Mouse (Mus musculus) spleen, adult 2 months (tissue): ENCODE data around the gene 5730596B20Rik. TPM values are rescaled to one million over a fixed set of nuclear protein-coding genes. Genes with fewer than 3 reads are reported as not detected.

Experiments
- DNase-seq, 2 experiments: peaks; one replicate each; pipeline versions ENCODE4 v3.0.0 to v3.0.0-alpha.2; 2012 to 2021; ENCODE audit warnings: low spot score in 2 of 2, low read depth in 1 of 2
- H3K27ac ChIP-seq: fragments of 200-500 bp; 2 replicates; pipeline ENCODE4 v1.5.1; 2012; ENCODE audit warnings: low read length, inconsistent platforms; ENCODE audit not compliant: insufficient read depth
- H3K27me3 ChIP-seq: fragments of 200-500 bp; 2 replicates; pipeline ENCODE4 v1.6.1; 2012; ENCODE audit warnings: mild to moderate bottlenecking, moderate library complexity, low read length, inconsistent platforms; ENCODE audit not compliant: control insufficient read depth, insufficient read depth
- H3K36me3 ChIP-seq: fragments of 200-500 bp; 2 replicates; pipeline ENCODE4 v1.6.1; 2012; ENCODE audit warnings: mild to moderate bottlenecking, low read length, inconsistent platforms; ENCODE audit not compliant: control insufficient read depth, insufficient read depth
- H3K4me1 ChIP-seq: fragments of 200-500 bp; 2 replicates; pipeline ENCODE4 v1.6.1; 2011; ENCODE audit warnings: inconsistent platforms; ENCODE audit not compliant: control insufficient read depth, insufficient read depth, insufficient read length
- H3K4me3 ChIP-seq: fragments of 200-500 bp; 2 replicates; pipeline ENCODE4 v1.5.1; 2011; ENCODE audit warnings: mild to moderate bottlenecking, inconsistent platforms; ENCODE audit not compliant: insufficient read depth, insufficient read length; ENCODE audit errors: extremely low read depth
- CTCF ChIP-seq: fragments of 200-500 bp; IDR thresholded peaks from 2 replicates; pipeline ENCODE4 v1.5.1; 2011; ENCODE audit warnings: mild to moderate bottlenecking, inconsistent platforms; ENCODE audit not compliant: insufficient read depth, insufficient read length, insufficient replicate concordance; ENCODE audit errors: extremely low read depth
- POLR2A ChIP-seq: fragments of 200-500 bp; IDR thresholded peaks from 2 replicates; pipeline ENCODE4 v1.6.1; 2011; ENCODE audit warnings: low read depth, low read length, inconsistent platforms
- WGBS: fragments of 180-500 bp; shearing (Covaris S2); methylation state at CpG from one replicate; pipeline ENCODE4 v1.1.7; 2018; 5-methylcytosine and 5-hydroxymethylcytosine counted together
- polyA plus RNA-seq: library from polyadenylated mRNA; depleted of rRNA; stranded (reverse); fragments of >200 nt; gene quantifications from 2 replicates; pipeline ENCODE4 v1.2.3, GENCODE M21; 2012

Gene 5730596B20Rik
- polyA plus RNA-seq, 1 experiment = not detected

GRCm38 (mm10) chr6:52182793-52183192 is 5.5 kb downstream of the 5730596B20Rik start:
- Histone ChIP-seq H3K27me3 (no peaks in the 10 kb centered on the region), H3K4me3 (no peak overlapping the region), H3K36me3 (no peaks in the 10 kb centered on the region), H3K27ac (no peak overlapping the region), H3K4me1 (no peaks in the 10 kb centered on the region)
- 80% methylated on average over 1 of the region's 1 CpGs for WGBS
- DNase-seq = no peak
- TF ChIP-seq CTCF = no peak
- TF ChIP-seq POLR2A = no peak

GRCm38 (mm10) chr6:52183311-52184080 is 6.2 kb downstream of the 5730596B20Rik start:
- WGBS = 86% methylated on average over 10 of the region's 10 CpGs
- H3K4me3 ChIP-seq = no peak overlapping the region
- no peak for TF ChIP-seq POLR2A
- no peak for TF ChIP-seq CTCF
- no peaks in the 10 kb centered on the region for H3K27me3 ChIP-seq
- no peak for DNase-seq
- H3K36me3 ChIP-seq = no peaks in the 10 kb centered on the region
- H3K27ac ChIP-seq = no peak overlapping the region
- H3K4me1 ChIP-seq = no peaks in the 10 kb centered on the region

GRCm38 (mm10) chr6:52184668-52185067 is 7.4 kb downstream of the 5730596B20Rik start:
- DNase-seq = no peak
- no peaks in the 10 kb centered on the region for H3K4me1 ChIP-seq
- H3K27me3 ChIP-seq = no peaks in the 10 kb centered on the region
- no peak overlapping the region for H3K4me3 ChIP-seq
- 81% methylated on average over 6 of the region's 6 CpGs for WGBS
- H3K36me3 ChIP-seq = no peaks in the 10 kb centered on the region
- TF ChIP-seq CTCF (no peak), POLR2A (no peak)
- no peak overlapping the region for H3K27ac ChIP-seq

- 83% methylated on average over 19 of the region's 19 CpGs for WGBS
- H3K36me3 ChIP-seq = no peaks in the 10 kb centered on the region
- no peak overlapping the region for H3K27ac ChIP-seq
- no peak overlapping the region for H3K4me3 ChIP-seq
- DNase-seq = no peak
- no peak for TF ChIP-seq POLR2A
- TF ChIP-seq CTCF = no peak
- H3K27me3 ChIP-seq = no peaks in the 10 kb centered on the region
- no peaks in the 10 kb centered on the region for H3K4me1 ChIP-seq
Measured at GRCm38 (mm10) chr6:52185222-52185621, 7.9 kb downstream of the 5730596B20Rik start.

GRCm38 (mm10) chr6:52185834-52186233 is 8.5 kb downstream of the 5730596B20Rik start:
- H3K27me3 ChIP-seq = no peaks in the 10 kb centered on the region
- TF ChIP-seq CTCF (no peak), POLR2A (no peak)
- 85% methylated on average over 3 of the region's 3 CpGs for WGBS

GRCm38 (mm10) chr6:52186500-52186899 is 9.2 kb downstream of the 5730596B20Rik start:
- TF ChIP-seq CTCF = no peak
- TF ChIP-seq POLR2A = no peak
- H3K36me3 ChIP-seq = no peaks in the 10 kb centered on the region
- no peak overlapping the region for H3K27ac ChIP-seq
- H3K4me3 ChIP-seq = no peak overlapping the region
- DNase-seq = no peak
- peaks cover 6% of the 10 kb centered on the region for H3K27me3 ChIP-seq
- WGBS = 89% methylated on average over 1 of the region's 1 CpGs
- H3K4me1 ChIP-seq = no peaks in the 10 kb centered on the region

More at GRCm38 (mm10) chr6:52185834-52186233, 8.5 kb downstream of the 5730596B20Rik start:
- Histone ChIP-seq H3K4me1 (no peaks in the 10 kb centered on the region), H3K4me3 (no peak overlapping the region), H3K36me3 (no peaks in the 10 kb centered on the region), H3K27ac (no peak overlapping the region)
- no peak for DNase-seq

GRCm38 (mm10) chr6:52189172-52189591 is 11.9 kb downstream of the 5730596B20Rik start:
- no peak overlapping the region for H3K4me3 ChIP-seq
- WGBS = 87% methylated on average over 5 of the region's 5 CpGs
- H3K27me3 ChIP-seq = peaks cover 7% of the 10 kb centered on the region
- H3K36me3 ChIP-seq = no peaks in the 10 kb centered on the region
- peaks cover 3% of the 10 kb centered on the region for H3K4me1 ChIP-seq
- TF ChIP-seq CTCF (no peak), POLR2A (no peak)
- DNase-seq = no peak
- no peak overlapping the region for H3K27ac ChIP-seq
